Mouse (Mus musculus): ENCODE data around the gene Hdgfl3. TPM values are rescaled to one million over a fixed set of nuclear protein-coding genes. Genes with fewer than 3 reads are reported as not detected.
A peak's percentile ranks its signal among the peaks of the same experiment; 100 is the strongest.
"Not testable (repeated sequence)": the region's sequence is repeated elsewhere in the genome, so short reads cannot be mapped to it uniquely, and the experiment has no call there.

The Hdgfl3 gene
- total RNA-seq, 4 experiments from 2014 or later, result 7.1 to 9.5 (median 8.9) TPM

- no peak for DNase-seq (ENCODE audit: low spot score)
Measured at GRCm38 (mm10) chr7:81854568-81855307, 79.5 kb downstream of the Hdgfl3 start.

- DNase-seq (ENCODE audit: low spot score), result no peak
Measured at GRCm38 (mm10) chr7:81851706-81852105, 82.6 kb downstream of the Hdgfl3 start.

- no peak for DNase-seq (ENCODE audit: low spot score)
Measured at GRCm38 (mm10) chr7:81850171-81850570, 84.1 kb downstream of the Hdgfl3 start.

GRCm38 (mm10) chr7:81849633-81850032, 84.6 kb downstream of the Hdgfl3 start:
- DNase-seq (ENCODE audit: low spot score), result no peak

GRCm38 (mm10) chr7:81849214-81849613, 85.1 kb downstream of the Hdgfl3 start:
- DNase-seq (ENCODE audit: low spot score), result no peak

GRCm38 (mm10) chr7:81847777-81848176, 86.5 kb downstream of the Hdgfl3 start:
- DNase-seq (ENCODE audit: low spot score), result no peak

GRCm38 (mm10) chr7:81847010-81847409, 87.3 kb downstream of the Hdgfl3 start:
- no peak for DNase-seq (ENCODE audit: low spot score)

- no peak for DNase-seq (ENCODE audit: low spot score)
Measured at GRCm38 (mm10) chr7:81846008-81846407, 88.3 kb downstream of the Hdgfl3 start.

GRCm38 (mm10) chr7:81845313-81845712, 89.0 kb downstream of the Hdgfl3 start:
- DNase-seq (ENCODE audit: low spot score), result no peak

GRCm38 (mm10) chr7:81844801-81845200, 89.5 kb downstream of the Hdgfl3 start:
- no peak for DNase-seq (ENCODE audit: low spot score)

GRCm38 (mm10) chr7:81843903-81844302, 90.4 kb downstream of the Hdgfl3 start:
- no peak for DNase-seq (ENCODE audit: low spot score)

- DNase-seq (ENCODE audit: low spot score), result no peak
Measured at GRCm38 (mm10) chr7:81842998-81843397, 91.3 kb downstream of the Hdgfl3 start.

GRCm38 (mm10) chr7:81842141-81842540, 92.1 kb downstream of the Hdgfl3 start:
- no peak for DNase-seq (ENCODE audit: low spot score)

GRCm38 (mm10) chr7:81841439-81841838, 92.8 kb downstream of the Hdgfl3 start:
- peak; percentile 56 for DNase-seq (ENCODE audit: low spot score)

GRCm38 (mm10) chr7:81840661-81841181, 93.6 kb downstream of the Hdgfl3 start:
- no peak for DNase-seq (ENCODE audit: low spot score)

GRCm38 (mm10) chr7:81839746-81840145, 94.5 kb downstream of the Hdgfl3 start:
- DNase-seq (ENCODE audit: low spot score), result no peak

GRCm38 (mm10) chr7:81837771-81838170, 96.5 kb downstream of the Hdgfl3 start:
- not testable (repeated sequence) for DNase-seq (ENCODE audit: low spot score)

- DNase-seq (ENCODE audit: low spot score), result no peak
Measured at GRCm38 (mm10) chr7:81835430-81835829, 98.8 kb downstream of the Hdgfl3 start.

GRCm38 (mm10) chr7:81834847-81835246, 99.4 kb downstream of the Hdgfl3 start:
- DNase-seq (ENCODE audit: low spot score), result no peak

Data from heart, adult 8-10 months (tissue).